Mouse (Mus musculus) kidney, embryonic 15.5 days (tissue): ENCODE results near the gene Ripor3. TPM values are rescaled to one million over a fixed set of nuclear protein-coding genes. Genes with fewer than 3 reads are reported as not detected.

Experiments used
- ATAC-seq: fragments of 200-750 bp; cut with Nextera tagmentation; replicated peaks from 2 replicates; pipeline ENCODE4 v1.8.0; 2017; ENCODE audit warnings: moderate TSS enrichment; ENCODE audit not compliant: low FRiP score
- H3K27ac ChIP-seq: fragments of 300-500 bp; sonication (generic); 2 replicates; pipeline ENCODE4 v1.5.1; 2015; ENCODE audit warnings: mild to moderate bottlenecking, inconsistent platforms
- H3K27me3 ChIP-seq: fragments of 300-500 bp; sonication (generic); 2 replicates; pipeline ENCODE4 v1.6.1; 2015; ENCODE audit warnings: inconsistent platforms
- H3K36me3 ChIP-seq: fragments of 300-500 bp; sonication (generic); 2 replicates; pipeline ENCODE4 v1.6.1; 2015; ENCODE audit warnings: inconsistent platforms
- H3K4me1 ChIP-seq: fragments of 300-500 bp; sonication (generic); 2 replicates; pipeline ENCODE4 v1.6.1; 2015; ENCODE audit warnings: inconsistent platforms
- H3K4me2 ChIP-seq: fragments of 300-500 bp; sonication (generic); 2 replicates; pipeline ENCODE4 v1.6.1; 2015; ENCODE audit warnings: moderate library complexity, mild to moderate bottlenecking, inconsistent platforms
- H3K4me3 ChIP-seq: fragments of 300-500 bp; sonication (generic); replicated peaks from 2 replicates; pipeline ENCODE4 v1.5.1; 2015; ENCODE audit warnings: mild to moderate bottlenecking, inconsistent platforms
- H3K9ac ChIP-seq: fragments of 300-500 bp; sonication (generic); 2 replicates; pipeline ENCODE4 v1.6.1; 2015; ENCODE audit warnings: mild to moderate bottlenecking, inconsistent platforms
- H3K9me3 ChIP-seq: fragments of 300-500 bp; sonication (generic); replicated peaks from 2 replicates; pipeline ENCODE4 v1.6.1; 2016; ENCODE audit warnings: inconsistent platforms
- WGBS: fragments of 180-500 bp; shearing (Covaris S2); methylation state at CpG from one replicate; pipeline ENCODE4 v1.1.7; 2015; ENCODE audit warnings: mixed read lengths; 5-methylcytosine and 5-hydroxymethylcytosine counted together
- polyA plus RNA-seq: library from polyadenylated mRNA; unstranded; fragments of >200 nt; fragmentation: Nextera tagmentation; extraction: Ambion mirVana; gene quantifications from 2 replicates; pipeline ENCODE4 v1.2.1, GENCODE M21; 2015

Gene Ripor3
- polyA plus RNA-seq, 1 experiment from 2014 or later: 1.6 TPM

DNA sequence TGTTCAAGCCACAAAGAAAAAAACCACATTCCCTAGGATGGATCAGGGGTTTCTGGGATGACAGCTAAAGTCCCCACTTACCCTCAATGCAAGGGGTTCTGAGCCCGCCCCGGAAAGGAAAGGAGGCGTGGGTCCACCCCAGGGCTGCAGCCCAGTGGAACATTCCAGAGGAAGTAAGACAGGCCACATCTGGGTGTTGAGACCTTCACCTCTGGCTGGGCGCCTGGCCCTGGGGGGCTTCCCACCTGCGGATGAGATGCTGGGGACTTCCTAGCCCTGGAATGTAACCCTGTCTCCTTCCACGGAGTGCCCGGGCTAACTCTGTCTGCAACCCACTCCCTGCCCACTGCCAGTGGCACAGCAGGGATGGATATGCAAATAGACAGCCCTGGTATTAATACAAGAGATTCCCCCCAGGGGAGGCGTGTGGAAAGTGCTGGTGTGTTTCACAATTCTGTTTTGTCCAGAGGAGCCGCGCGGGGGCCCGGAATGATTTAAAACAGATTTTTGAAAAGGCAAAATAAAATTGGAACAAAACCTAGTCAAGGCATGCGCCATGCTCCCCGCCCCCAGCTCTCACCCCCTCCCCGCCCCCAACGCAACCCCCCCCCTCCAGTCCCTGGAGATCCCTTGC is 38.7 kb upstream of the Ripor3 start:
- WGBS: 13% methylated on average over 16 of the region's 16 CpGs
- Histone ChIP-seq H3K36me3 (no peaks in the 10 kb centered on the region), H3K9ac (no peak overlapping the region), H3K27me3 (peaks cover 26% of the 10 kb centered on the region), H3K4me1 (peaks cover 46% of the 10 kb centered on the region), H3K9me3 (no peaks in the 10 kb centered on the region), H3K4me2 (peak overlapping the region; percentile 96), H3K27ac (peak overlapping the region; percentile 27; the same call in 1 of the 2 replicates), H3K4me3 (peak overlapping the region; percentile 52)
- ATAC-seq: no peak

DNA sequence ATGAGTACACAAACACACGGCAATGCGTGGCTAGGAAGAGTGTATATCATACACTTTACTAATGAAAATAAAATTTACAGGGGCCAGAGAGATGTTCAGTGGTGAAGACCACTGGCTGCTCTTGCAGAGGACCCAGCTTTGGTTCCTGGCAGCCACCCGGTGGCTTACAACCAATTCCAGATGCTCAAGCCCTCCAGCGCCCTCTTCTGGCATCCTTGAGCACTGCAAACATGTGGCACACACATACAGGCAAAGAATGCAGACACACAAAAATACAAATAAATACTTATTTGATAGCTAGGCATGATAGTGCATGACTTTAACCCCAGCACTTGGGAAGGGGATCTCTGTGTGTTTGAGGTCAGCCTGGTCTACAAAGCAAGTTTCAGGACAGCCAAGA is 36.0 kb upstream of the Ripor3 start:
- H3K4me2 ChIP-seq: no peak overlapping the region
- WGBS: 77% methylated on average over 4 of the region's 4 CpGs
- no peak overlapping the region for H3K9ac ChIP-seq
- peak overlapping the region; percentile 85 for H3K27ac ChIP-seq
- ATAC-seq: no peak
- H3K4me1 ChIP-seq: peaks cover 47% of the 10 kb centered on the region
- no peaks in the 10 kb centered on the region for H3K36me3 ChIP-seq
- no peaks in the 10 kb centered on the region for H3K9me3 ChIP-seq
- no peak overlapping the region for H3K4me3 ChIP-seq
- peaks cover 26% of the 10 kb centered on the region for H3K27me3 ChIP-seq

DNA sequence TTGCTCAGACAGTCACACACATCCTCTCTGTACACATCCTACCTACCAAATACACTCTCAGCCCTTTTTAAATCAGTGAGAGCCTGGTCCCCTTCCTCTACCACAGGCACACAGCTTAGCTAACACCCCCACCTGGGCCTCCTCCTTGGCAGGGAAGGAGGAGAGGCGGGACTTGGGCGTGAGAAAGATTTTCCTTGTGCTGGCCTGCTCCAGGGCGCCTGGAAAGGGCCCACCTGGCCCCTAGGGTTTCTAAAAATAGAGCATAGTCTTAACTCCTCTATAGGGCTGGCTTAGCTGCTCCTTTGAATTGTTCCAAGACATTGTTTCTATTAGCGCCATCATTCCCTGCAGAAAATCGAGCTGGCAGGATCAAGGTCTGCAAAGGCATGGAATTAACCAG is 35.4 kb upstream of the Ripor3 start:
- Histone ChIP-seq H3K4me3 (no peak overlapping the region), H3K4me1 (peaks cover 45% of the 10 kb centered on the region), H3K27ac (peak overlapping the region; percentile 85), H3K27me3 (peaks cover 19% of the 10 kb centered on the region), H3K9ac (no peak overlapping the region), H3K36me3 (no peaks in the 10 kb centered on the region), H3K4me2 (no peak overlapping the region), H3K9me3 (no peaks in the 10 kb centered on the region)
- ATAC-seq: peak; percentile 37
- WGBS: 26% methylated on average over 5 of the region's 5 CpGs

DNA sequence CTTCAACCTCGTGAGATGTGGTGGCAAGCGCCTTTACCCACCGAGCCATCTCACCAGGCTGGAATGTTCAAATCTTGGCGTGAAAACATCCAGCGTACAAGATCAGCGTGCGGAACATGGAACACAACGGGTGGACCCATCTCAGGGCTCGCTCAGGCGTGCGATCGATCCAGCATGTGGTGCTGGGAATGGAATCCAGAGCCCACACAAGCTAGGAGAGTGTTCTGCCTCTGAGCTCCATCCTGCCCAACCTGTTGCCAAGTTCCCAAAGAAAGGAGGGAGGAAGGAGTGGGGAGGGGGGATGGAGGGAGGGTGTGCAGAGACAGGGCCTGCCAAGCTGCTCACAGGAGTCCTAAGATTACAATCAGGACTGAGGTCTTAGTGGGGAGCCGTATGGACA is 34.9 kb upstream of the Ripor3 start:
- Histone ChIP-seq H3K9ac (no peak overlapping the region), H3K4me3 (no peak overlapping the region), H3K27me3 (peaks cover 15% of the 10 kb centered on the region), H3K27ac (peak overlapping the region; percentile 85), H3K36me3 (no peaks in the 10 kb centered on the region), H3K4me1 (peaks cover 41% of the 10 kb centered on the region), H3K9me3 (no peaks in the 10 kb centered on the region), H3K4me2 (no peak overlapping the region)
- 53% methylated on average over 13 of the region's 13 CpGs for WGBS
- 0 out of 2 replicates have a peak, but pooled peaks have one; percentile 14 for ATAC-seq

DNA sequence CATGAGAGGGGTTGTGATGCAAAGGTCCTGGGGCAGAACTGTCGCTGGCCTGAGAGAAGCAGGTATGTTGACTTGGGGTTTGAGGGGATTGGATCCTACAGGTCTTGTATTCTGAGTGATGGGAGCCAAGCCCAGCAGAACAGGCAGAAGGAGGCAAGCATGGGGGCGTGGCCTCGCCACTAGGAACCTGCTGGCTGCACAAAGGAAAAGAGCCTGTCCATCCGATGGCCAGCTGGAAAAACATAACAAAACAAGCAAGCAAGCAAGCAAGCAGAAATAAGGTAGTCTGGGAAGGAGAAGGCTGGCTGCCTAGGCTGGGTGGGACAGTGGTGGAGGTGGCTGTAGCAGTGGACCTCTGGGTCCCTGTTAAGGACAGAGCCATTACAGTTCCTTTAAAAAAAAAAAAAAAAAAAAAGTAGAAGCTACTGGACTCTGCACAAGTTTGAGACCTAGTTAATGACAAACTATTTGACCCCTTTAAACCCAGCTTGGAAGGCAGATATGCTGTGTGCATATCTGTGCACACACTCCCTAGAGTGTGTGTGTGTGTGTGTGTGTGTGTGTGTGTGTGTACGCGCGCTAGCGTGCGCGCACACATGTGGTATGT is 34.4 kb upstream of the Ripor3 start:
- no peaks in the 10 kb centered on the region for H3K9me3 ChIP-seq
- peaks cover 10% of the 10 kb centered on the region for H3K27me3 ChIP-seq
- no peaks in the 10 kb centered on the region for H3K36me3 ChIP-seq
- H3K4me1 ChIP-seq: peaks cover 35% of the 10 kb centered on the region
- H3K9ac ChIP-seq: no peak overlapping the region
- peak overlapping the region; percentile 85 for H3K27ac ChIP-seq
- no peak overlapping the region for H3K4me3 ChIP-seq
- 68% methylated on average over 10 of the region's 10 CpGs for WGBS
- no peak overlapping the region for H3K4me2 ChIP-seq
- ATAC-seq: peak; percentile 44; the same call in 1 of the 2 replicates

DNA sequence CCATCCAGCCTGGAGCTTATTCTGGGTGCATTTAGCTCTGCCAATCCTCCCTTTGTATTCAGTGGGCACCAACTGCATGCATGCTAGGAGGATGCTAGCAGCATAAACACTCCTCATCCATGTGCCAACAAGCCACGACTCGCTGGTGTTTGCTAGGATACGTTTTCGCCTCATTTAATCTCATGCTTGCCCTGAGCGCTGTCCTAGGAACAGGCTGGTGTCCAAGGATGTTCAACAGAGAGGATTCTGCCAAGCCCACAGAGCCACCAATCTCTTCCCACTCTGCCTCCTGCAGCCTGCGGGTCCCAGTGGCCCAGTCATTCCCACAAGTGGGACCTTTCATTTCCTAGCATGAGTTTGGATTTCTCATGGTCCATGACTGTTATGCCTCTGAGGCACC is 31.6 kb upstream of the Ripor3 start:
- no peak overlapping the region for H3K4me2 ChIP-seq
- H3K9ac ChIP-seq: no peak overlapping the region
- no peak for ATAC-seq
- no peak overlapping the region for H3K27ac ChIP-seq
- no peak overlapping the region for H3K4me3 ChIP-seq
- no peaks in the 10 kb centered on the region for H3K9me3 ChIP-seq
- no peaks in the 10 kb centered on the region for H3K36me3 ChIP-seq
- 75% methylated on average over 6 of the region's 6 CpGs for WGBS
- peaks cover 27% of the 10 kb centered on the region for H3K4me1 ChIP-seq
- no peaks in the 10 kb centered on the region for H3K27me3 ChIP-seq

DNA sequence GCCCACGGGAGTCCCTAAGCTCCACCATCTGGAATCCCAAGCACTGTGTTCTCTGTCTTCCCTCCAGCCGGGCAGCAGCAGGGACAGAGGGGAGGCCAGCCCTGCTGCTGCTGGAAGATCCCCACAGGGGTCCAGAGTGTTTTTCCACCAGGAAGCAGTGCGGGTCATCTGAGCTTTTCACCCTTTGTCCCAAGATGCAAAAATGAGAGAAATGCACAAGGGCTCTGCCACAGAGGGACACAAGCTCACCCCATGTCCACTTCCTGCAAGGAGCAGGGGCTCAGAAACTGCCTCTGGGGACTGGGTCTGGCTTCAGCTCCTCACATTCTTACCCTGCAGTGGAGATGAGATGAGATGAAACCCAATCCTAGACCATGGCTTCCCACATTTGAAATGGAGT is 30.3 kb upstream of the Ripor3 start:
- 66% methylated on average over 3 of the region's 3 CpGs for WGBS
- H3K4me3 ChIP-seq: no peak overlapping the region
- H3K27me3 ChIP-seq: no peaks in the 10 kb centered on the region
- peaks cover 29% of the 10 kb centered on the region for H3K4me1 ChIP-seq
- H3K9me3 ChIP-seq: no peaks in the 10 kb centered on the region
- ATAC-seq: no peak
- H3K36me3 ChIP-seq: no peaks in the 10 kb centered on the region
- H3K9ac ChIP-seq: no peak overlapping the region
- H3K4me2 ChIP-seq: no peak overlapping the region
- H3K27ac ChIP-seq: no peak overlapping the region

DNA sequence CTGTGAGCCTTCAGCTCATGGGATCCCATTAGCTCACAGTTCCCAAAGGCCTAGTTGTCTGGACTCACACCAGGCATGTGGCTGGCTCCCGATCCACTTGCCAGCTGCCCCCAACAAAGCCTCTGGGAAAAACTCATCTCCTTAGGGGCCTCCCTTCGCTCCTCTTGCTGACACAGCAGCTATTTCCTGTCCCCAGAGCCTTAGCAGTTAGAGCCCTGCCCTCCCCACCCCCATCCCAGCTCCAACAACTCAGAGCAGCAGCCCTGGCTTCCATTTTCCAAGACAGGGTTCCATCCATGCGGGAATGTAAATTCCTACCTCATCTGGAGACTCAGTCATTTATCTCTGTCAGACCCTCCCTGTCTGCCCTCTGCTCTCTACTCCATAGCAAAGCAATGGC is 26.6 kb upstream of the Ripor3 start:
- peak overlapping the region; percentile 80 for H3K27ac ChIP-seq
- H3K4me1 ChIP-seq: peaks cover 17% of the 10 kb centered on the region
- H3K4me2 ChIP-seq: no peak overlapping the region
- 26% methylated on average over 3 of the region's 3 CpGs for WGBS
- no peak overlapping the region for H3K9ac ChIP-seq
- H3K36me3 ChIP-seq: no peaks in the 10 kb centered on the region
- peak; percentile 61; the same call in 1 of the 2 replicates for ATAC-seq
- no peaks in the 10 kb centered on the region for H3K9me3 ChIP-seq
- no peak overlapping the region for H3K4me3 ChIP-seq
- no peaks in the 10 kb centered on the region for H3K27me3 ChIP-seq

DNA sequence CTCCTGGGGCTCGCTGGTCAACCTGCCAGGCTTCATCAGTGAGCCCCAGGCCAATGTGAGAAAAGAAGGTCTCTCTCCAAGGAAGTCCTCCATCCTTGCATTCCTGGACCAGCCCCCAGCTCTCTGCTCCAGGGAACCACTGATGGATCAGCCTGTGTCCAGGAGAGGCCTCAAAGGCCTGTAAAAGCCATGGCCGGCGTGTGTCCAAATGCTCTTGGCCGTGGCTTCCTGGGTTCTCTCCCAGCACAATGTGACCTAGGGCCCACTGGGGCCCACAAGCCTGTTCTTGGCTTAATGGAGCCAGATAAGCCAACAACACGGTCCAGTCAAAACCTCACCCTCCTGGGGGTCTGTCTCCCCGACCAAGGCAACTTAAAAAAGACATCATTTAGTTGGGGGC is 25.5 kb upstream of the Ripor3 start:
- no peak overlapping the region for H3K9ac ChIP-seq
- no peak for ATAC-seq

DNA sequence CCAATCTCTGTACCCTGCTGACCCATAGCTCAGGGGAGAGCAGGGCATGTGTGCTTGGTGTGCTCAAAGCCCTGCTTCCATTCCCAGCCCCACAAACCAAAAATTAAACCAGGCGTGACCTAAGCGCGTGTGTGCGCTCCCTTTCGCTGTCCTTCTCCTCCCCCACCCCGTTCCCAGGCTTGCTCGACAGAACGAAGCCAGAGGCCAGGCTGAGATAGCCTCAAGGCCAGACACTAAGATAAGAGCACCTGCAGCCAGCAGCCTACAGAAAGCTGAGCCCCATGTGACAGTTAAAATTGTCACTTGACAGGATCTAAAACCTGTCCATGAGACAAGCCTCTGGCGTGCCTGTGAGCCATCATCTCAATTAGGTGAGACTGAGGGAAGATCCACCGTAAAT is 23.5 kb upstream of the Ripor3 start:
- Histone ChIP-seq H3K27me3 (no peaks in the 10 kb centered on the region), H3K4me1 (peaks cover 21% of the 10 kb centered on the region), H3K27ac (no peak overlapping the region), H3K36me3 (no peaks in the 10 kb centered on the region; the same call in 1 of the 2 replicates), H3K9ac (no peak overlapping the region), H3K9me3 (no peaks in the 10 kb centered on the region), H3K4me3 (no peak overlapping the region), H3K4me2 (no peak overlapping the region)
- 40% methylated on average over 10 of the region's 10 CpGs for WGBS
- ATAC-seq: no peak

More for the DNA sequence above, 25.5 kb upstream of the Ripor3 start:
- Histone ChIP-seq H3K4me2 (no peak overlapping the region), H3K27me3 (no peaks in the 10 kb centered on the region), H3K9me3 (no peaks in the 10 kb centered on the region), H3K27ac (no peak overlapping the region), H3K36me3 (no peaks in the 10 kb centered on the region), H3K4me3 (no peak overlapping the region), H3K4me1 (peaks cover 21% of the 10 kb centered on the region)
- 86% methylated on average over 6 of the region's 6 CpGs for WGBS

DNA sequence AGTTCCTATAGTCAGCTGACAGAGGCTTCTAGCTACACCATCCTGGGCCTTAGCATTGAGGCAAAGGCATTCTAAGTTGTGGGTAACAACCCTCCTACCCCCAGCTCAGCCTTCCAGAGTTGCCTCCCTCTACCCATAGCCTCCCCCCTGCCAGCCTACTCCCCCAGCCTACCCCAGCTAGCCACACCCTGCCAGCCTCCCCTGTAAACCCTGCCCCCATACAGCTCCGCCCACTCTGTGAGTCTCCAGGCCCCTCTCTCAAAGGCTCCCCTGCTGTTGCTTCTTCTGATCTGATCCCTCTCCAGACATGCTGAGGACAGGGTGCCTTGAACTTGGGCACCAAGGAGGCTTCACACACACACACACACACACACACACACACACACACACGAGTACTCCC is 21.4 kb upstream of the Ripor3 start:
- WGBS: 78% methylated on average over 2 of the region's 2 CpGs
- no peaks in the 10 kb centered on the region for H3K27me3 ChIP-seq
- ATAC-seq: no peak
- peaks cover 5% of the 10 kb centered on the region; the same call in 1 of the 2 replicates for H3K9me3 ChIP-seq
- peaks cover 14% of the 10 kb centered on the region for H3K4me1 ChIP-seq
- no peak overlapping the region for H3K27ac ChIP-seq
- H3K4me2 ChIP-seq: no peak overlapping the region
- H3K4me3 ChIP-seq: no peak overlapping the region
- H3K9ac ChIP-seq: no peak overlapping the region
- H3K36me3 ChIP-seq: no peaks in the 10 kb centered on the region; the same call in 1 of the 2 replicates

DNA sequence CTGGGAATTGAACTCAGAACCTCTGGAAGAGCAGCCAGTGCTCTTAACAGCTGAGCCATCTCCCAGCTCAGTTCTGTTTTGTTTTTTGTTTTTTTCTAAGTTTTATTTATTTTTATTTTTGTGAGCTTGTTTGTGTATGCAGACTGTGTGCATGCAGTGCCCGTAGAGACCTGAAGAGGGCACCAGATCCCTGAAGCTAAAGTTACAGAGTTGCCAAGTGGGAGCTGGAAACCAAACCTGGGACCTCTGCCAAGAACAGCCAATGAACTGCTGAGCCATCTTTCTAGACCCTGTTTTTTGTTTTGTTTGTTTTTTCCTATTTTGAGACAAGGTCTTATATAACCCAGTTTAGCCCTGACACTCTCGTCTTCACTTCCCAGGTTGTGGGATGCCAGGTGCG is 18.0 kb upstream of the Ripor3 start:
- Histone ChIP-seq H3K9me3 (peaks cover 5% of the 10 kb centered on the region; the same call in 1 of the 2 replicates), H3K9ac (no peak overlapping the region), H3K27ac (no peak overlapping the region), H3K36me3 (no peaks in the 10 kb centered on the region; the same call in 1 of the 2 replicates), H3K4me1 (peaks cover 23% of the 10 kb centered on the region), H3K4me3 (no peak overlapping the region), H3K27me3 (no peaks in the 10 kb centered on the region), H3K4me2 (no peak overlapping the region)
- 96% methylated on average over 3 of the region's 3 CpGs for WGBS
- no peak for ATAC-seq
